Mouse (Mus musculus) lung, postnatal 0 days (tissue): ENCODE data around the gene Gpd1. TPM values are rescaled to one million over a fixed set of nuclear protein-coding genes. Genes with fewer than 3 reads are reported as not detected.

Source experiments
- ATAC-seq: fragments of 200-750 bp; cut with Nextera tagmentation; 2 replicates; pipeline ENCODE4 v1.8.0; 2017; ENCODE audit warnings: moderate library complexity
- DNase-seq: peaks from one replicate; pipeline ENCODE4 v3.0.0-alpha.2; 2016; ENCODE audit warnings: low spot score
- H3K27ac ChIP-seq: fragments of 300-500 bp; sonication (generic); 2 replicates; pipeline ENCODE4 v1.5.1; 2014; ENCODE audit warnings: antibody characterized with exemption, mild to moderate bottlenecking, low read length, mixed read lengths
- H3K27me3 ChIP-seq: fragments of 300-500 bp; sonication (generic); replicated peaks from 2 replicates; pipeline ENCODE4 v1.6.1; 2014; ENCODE audit warnings: low read length, mixed read lengths; ENCODE audit not compliant: insufficient read depth
- H3K36me3 ChIP-seq: fragments of 300-500 bp; sonication (generic); 2 replicates; pipeline ENCODE4 v1.6.1; 2014; ENCODE audit warnings: low read length, mixed read lengths; ENCODE audit not compliant: insufficient read depth
- H3K4me1 ChIP-seq: fragments of 300-500 bp; sonication (generic); 2 replicates; pipeline ENCODE4 v1.6.1; 2014; ENCODE audit warnings: antibody characterized with exemption, low read depth, low read length, mixed read lengths; ENCODE audit not compliant: insufficient read depth
- H3K4me2 ChIP-seq: fragments of 300-500 bp; sonication (generic); replicated peaks from 2 replicates; pipeline ENCODE4 v1.6.1; 2014; ENCODE audit warnings: low read depth, mild to moderate bottlenecking, low read length, moderate library complexity, mixed read lengths
- H3K4me3 ChIP-seq: fragments of 300-500 bp; sonication (generic); 2 replicates; pipeline ENCODE4 v1.5.1; 2014; ENCODE audit warnings: low read depth, low read length
- H3K9ac ChIP-seq: fragments of 300-500 bp; sonication (generic); replicated peaks from 2 replicates; pipeline ENCODE4 v1.6.1; 2014; ENCODE audit warnings: low read depth, mild to moderate bottlenecking
- H3K9me3 ChIP-seq: fragments of 300-500 bp; sonication (generic); 2 replicates; pipeline ENCODE4 v1.6.1; 2016; ENCODE audit warnings: low read length, mixed read lengths
- CTCF ChIP-seq: IDR thresholded peaks from 2 replicates; pipeline ENCODE4 v1.5.1; 2016; ENCODE audit warnings: antibody characterized with exemption, mild to moderate bottlenecking
- EP300 ChIP-seq: IDR thresholded peaks from 2 replicates; pipeline ENCODE4 v1.6.1; 2016; ENCODE audit warnings: antibody characterized with exemption, mild to moderate bottlenecking, control low read depth
- WGBS: fragments of 180-500 bp; shearing (Covaris S2); extraction: QIAGEN DNeasy Blood & Tissue Kit; methylation state at CpG from one replicate; pipeline ENCODE4 v1.1.7; 2014; 5-methylcytosine and 5-hydroxymethylcytosine counted together
- polyA plus RNA-seq: library from polyadenylated mRNA; unstranded; fragments of >200 nt; fragmentation: Nextera tagmentation; extraction: Ambion mirVana; gene quantifications from 2 replicates; pipeline ENCODE4 v1.2.1, GENCODE M21; 2015

Gene Gpd1
- polyA plus RNA-seq, 1 experiment from 2014 or later, result 13.2 TPM

DNA sequence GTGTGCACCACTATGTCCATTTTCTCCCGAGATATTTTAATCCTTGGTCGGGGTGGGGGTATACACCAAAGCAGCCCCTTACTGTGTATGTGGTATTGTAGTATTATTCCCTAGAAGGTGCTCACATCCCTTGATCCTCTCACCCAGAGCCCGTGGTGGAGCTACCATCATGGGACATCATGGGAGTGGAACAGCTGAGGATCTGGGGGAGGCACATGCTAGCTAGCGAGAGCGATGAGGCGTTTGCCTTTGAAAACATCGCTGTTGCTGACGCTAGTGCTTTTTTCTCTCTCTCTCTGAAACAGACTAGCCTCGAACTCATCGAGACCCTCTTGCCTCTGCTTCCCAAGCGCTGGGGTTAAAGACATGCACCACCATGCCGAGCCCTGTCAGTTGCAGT, 501 bp upstream of the Gpd1 start:
- Histone ChIP-seq H3K4me1 (no peaks in the 10 kb centered on the region), H3K4me3 (no peak overlapping the region), H3K4me2 (no peak overlapping the region), H3K36me3 (0 out of 2 replicates have a peak, but pooled peaks cover 5% of the 10 kb centered on the region), H3K9ac (no peak overlapping the region), H3K9me3 (no peaks in the 10 kb centered on the region), H3K27ac (no peak overlapping the region), H3K27me3 (no peaks in the 10 kb centered on the region)
- no peak for ATAC-seq
- WGBS, result 88% methylated on average over 11 of the region's 12 CpGs
- DNase-seq, result no peak
- TF ChIP-seq CTCF, result no peak
- TF ChIP-seq EP300, result no peak

DNA sequence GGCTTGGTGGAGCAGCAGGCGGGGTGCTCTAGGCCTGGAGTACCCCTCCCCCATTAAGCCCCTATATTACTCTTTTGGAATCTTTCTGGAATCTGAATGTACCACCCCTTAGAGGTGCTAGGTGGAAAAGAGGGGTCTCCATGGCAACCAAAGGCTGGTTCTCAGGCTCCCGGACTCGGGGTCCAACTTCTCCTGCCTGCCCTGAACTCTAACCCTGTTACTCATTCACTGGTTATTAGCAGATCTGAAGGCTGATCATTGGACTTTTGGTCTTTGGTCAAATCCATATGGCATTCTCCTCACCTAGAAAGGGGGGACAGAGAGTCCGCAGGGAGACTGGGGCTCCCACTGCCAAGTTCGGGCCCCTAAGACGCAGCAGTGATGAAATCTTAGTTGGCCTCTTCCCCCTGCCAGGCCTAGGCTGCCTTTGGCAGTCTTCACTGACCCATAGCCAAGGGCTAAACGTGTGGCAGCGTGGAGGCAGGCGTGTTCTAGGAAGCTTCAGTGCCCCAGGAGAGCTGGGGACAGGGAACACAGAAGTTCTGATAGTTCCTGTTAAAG, 1.2 kb downstream of the Gpd1 start:
- H3K4me2 ChIP-seq, result no peak overlapping the region
- no peaks in the 10 kb centered on the region for H3K36me3 ChIP-seq
- H3K4me1 ChIP-seq, result no peaks in the 10 kb centered on the region
- H3K27ac ChIP-seq, result no peak overlapping the region
- H3K9me3 ChIP-seq, result no peaks in the 10 kb centered on the region
- TF ChIP-seq CTCF (no peak), EP300 (no peak)
- H3K9ac ChIP-seq, result no peak overlapping the region
- no peaks in the 10 kb centered on the region for H3K27me3 ChIP-seq
- no peak overlapping the region for H3K4me3 ChIP-seq
- 78% methylated on average over 9 of the region's 9 CpGs for WGBS
- no peak for DNase-seq
- no peak for ATAC-seq

DNA sequence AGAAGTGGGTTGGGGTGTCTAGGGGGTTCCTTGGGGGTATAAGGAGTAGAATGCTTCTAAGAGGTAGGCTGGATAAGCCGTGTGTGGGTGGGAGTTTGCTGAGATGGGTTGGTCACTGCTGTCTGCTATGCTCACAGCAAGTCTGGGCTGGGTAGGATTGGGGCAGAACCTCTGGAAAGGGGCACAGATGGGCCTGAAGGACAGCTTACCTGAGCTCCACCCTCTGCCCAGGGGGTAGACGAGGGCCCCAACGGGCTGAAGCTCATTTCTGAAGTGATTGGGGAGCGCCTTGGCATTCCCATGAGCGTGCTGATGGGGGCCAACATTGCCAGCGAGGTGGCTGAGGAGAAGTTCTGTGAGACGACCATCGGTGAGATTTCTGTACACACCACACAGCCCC, 2.5 kb downstream of the Gpd1 start:
- no peak overlapping the region for H3K4me3 ChIP-seq
- no peaks in the 10 kb centered on the region for H3K36me3 ChIP-seq
- TF ChIP-seq EP300, result no peak
- no peak for TF ChIP-seq CTCF
- H3K27ac ChIP-seq, result no peak overlapping the region
- H3K4me1 ChIP-seq, result 0 out of 2 replicates have a peak, but pooled peaks cover 8% of the 10 kb centered on the region
- no peak overlapping the region for H3K4me2 ChIP-seq
- ATAC-seq (no peak), DNase-seq (no peak)
- 79% methylated on average over 8 of the region's 8 CpGs for WGBS
- H3K9ac ChIP-seq, result no peak overlapping the region
- no peaks in the 10 kb centered on the region for H3K27me3 ChIP-seq
- H3K9me3 ChIP-seq, result no peaks in the 10 kb centered on the region

DNA sequence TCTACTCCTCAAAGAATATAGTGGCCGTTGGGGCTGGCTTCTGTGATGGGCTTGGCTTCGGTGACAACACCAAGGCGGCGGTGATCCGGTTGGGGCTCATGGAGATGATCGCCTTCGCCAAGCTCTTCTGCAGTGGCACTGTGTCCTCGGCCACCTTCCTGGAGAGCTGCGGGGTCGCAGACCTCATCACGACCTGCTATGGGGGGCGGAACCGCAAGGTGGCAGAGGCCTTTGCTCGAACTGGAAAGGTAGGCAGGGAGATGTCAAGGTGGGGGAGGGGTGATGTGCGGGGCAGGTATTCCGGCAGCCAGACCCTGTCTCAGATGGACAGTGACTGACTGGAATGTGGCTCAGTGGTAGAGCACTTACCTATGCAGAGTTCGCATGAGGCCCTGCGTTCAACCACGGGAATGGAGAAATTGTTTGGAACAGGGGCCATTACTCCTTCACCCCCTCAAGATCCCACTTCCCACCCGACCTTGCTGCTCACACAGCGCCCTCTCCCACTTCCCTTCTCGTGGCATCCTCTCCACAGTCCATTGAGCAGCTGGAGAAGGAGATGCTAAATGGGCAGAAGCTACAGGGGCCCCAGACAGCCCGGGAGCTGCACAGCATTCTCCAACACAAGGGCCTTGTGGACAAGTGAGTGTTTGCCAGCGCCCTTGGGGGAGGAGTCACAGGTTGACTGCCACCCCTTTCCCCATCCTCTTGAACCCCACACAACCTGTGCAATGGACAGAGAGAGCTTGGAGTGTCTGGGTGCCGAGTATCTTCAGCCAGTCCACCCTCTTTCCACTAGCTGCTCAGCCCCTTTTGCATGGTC, 4.8 kb downstream of the Gpd1 start:
- Histone ChIP-seq H3K9me3 (no peaks in the 10 kb centered on the region), H3K36me3 (no peaks in the 10 kb centered on the region), H3K27me3 (no peaks in the 10 kb centered on the region), H3K4me1 (0 out of 2 replicates have a peak, but pooled peaks cover 8% of the 10 kb centered on the region), H3K4me3 (no peak overlapping the region), H3K27ac (no peak overlapping the region), H3K4me2 (no peak overlapping the region), H3K9ac (no peak overlapping the region)
- no peak for ATAC-seq
- no peak for TF ChIP-seq CTCF
- TF ChIP-seq EP300, result no peak
- 73% methylated on average over 24 of the region's 25 CpGs for WGBS
- DNase-seq, result no peak

DNA sequence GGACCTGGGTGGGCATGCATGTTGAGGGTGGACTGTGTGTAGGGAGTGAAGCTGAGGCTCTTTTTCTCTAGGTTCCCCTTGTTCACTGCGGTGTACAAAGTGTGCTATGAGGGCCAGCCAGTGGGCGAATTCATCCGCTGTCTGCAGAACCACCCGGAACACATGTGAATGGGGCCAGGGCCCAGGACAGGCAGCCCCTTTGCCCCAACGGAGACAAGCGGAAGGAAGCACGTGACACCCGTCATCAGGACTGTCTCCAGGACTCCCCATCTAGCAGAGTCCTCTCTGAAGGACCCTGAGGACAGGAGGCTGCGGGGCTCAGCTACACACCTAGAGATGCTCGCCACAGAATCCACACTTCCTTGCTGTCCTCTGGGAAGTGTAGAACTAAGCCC, 5.8 kb downstream of the Gpd1 start:
- 52% methylated on average over 10 of the region's 10 CpGs for WGBS
- DNase-seq, result no peak
- TF ChIP-seq CTCF, result no peak
- no peak for TF ChIP-seq EP300
- Histone ChIP-seq H3K9me3 (no peaks in the 10 kb centered on the region), H3K9ac (no peak overlapping the region), H3K4me3 (no peak overlapping the region), H3K4me2 (no peak overlapping the region), H3K27ac (peak overlapping the region; percentile 80), H3K27me3 (no peaks in the 10 kb centered on the region), H3K36me3 (no peaks in the 10 kb centered on the region), H3K4me1 (0 out of 2 replicates have a peak, but pooled peaks cover 8% of the 10 kb centered on the region)
- no peak for ATAC-seq

DNA sequence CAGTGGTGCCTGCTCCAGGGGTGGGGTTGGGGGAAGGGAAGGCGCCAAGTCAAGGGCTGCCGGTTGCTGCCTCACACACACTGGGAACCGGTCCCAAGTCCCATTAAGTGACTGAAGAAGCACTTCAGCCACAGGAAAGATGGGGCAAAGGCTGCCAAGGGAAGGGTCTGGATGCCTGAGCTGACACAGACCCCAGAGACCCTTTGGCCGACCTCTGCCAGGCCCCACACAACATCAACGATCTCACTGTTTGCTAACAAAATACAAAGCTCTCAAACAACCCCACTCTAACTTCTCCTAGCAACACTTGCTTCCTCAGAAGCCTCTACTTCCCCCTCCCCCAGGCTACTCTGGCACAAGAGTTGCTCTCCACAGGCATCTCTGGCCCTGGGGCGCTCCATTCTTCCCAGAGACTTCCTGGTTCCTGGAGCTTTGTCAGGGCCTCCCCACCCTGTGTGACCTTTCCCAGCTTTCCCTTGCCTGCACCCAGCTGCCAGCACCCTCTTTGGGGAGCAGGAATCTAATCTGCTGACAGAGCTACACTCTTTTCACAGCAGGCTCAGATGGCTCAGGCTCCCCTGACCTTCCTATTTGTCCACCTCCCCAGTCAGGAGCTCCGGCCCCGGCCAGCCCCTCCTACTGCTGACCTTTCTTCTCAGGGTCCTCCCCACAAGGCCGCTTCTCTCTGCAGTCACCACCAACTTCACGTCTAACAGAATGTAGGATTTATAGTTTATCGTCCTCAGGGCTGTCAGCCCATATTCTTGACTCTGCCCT, 6.4 kb downstream of the Gpd1 start:
- WGBS, result 21% methylated on average over 11 of the region's 11 CpGs
- Histone ChIP-seq H3K4me1 (0 out of 2 replicates have a peak, but pooled peaks cover 8% of the 10 kb centered on the region), H3K4me2 (peak overlapping the region; percentile 61), H3K4me3 (no peak overlapping the region), H3K9me3 (no peaks in the 10 kb centered on the region), H3K27me3 (no peaks in the 10 kb centered on the region), H3K36me3 (no peaks in the 10 kb centered on the region), H3K9ac (no peak overlapping the region), H3K27ac (peak overlapping the region; percentile 80)
- TF ChIP-seq CTCF (no peak), EP300 (0 out of 2 replicates have a peak, but pooled peaks have one; percentile 4)
- peak; percentile 90 for DNase-seq
- ATAC-seq, result peak; percentile 34
